Mouse (Mus musculus) cortical plate, adult 2 months (tissue): ENCODE results near the gene Plin5.

Source experiments
- CTCF ChIP-seq: fragments of 200-500 bp; IDR thresholded peaks from 2 replicates; pipeline ENCODE4 v1.5.1; 2011; ENCODE audit warnings: mild to moderate bottlenecking, control low read depth, low read length; ENCODE audit not compliant: insufficient read depth; ENCODE audit errors: extremely low read depth
- POLR2A ChIP-seq: fragments of 200-500 bp; IDR thresholded peaks from 2 replicates; pipeline ENCODE4 v1.6.1; 2011; ENCODE audit warnings: mild to moderate bottlenecking, low read length, control low read depth; ENCODE audit not compliant: insufficient read depth; ENCODE audit errors: extremely low read depth

GRCm38 (mm10) chr17:56108334-56109044, 8.9 kb downstream of the Plin5 start:
- TF ChIP-seq CTCF (no peak), POLR2A (peak; percentile 57; the same call in 1 of the 2 replicates)
